ENCODE assay signal across 21 mouse cellular contexts in the genomic region with DNA sequence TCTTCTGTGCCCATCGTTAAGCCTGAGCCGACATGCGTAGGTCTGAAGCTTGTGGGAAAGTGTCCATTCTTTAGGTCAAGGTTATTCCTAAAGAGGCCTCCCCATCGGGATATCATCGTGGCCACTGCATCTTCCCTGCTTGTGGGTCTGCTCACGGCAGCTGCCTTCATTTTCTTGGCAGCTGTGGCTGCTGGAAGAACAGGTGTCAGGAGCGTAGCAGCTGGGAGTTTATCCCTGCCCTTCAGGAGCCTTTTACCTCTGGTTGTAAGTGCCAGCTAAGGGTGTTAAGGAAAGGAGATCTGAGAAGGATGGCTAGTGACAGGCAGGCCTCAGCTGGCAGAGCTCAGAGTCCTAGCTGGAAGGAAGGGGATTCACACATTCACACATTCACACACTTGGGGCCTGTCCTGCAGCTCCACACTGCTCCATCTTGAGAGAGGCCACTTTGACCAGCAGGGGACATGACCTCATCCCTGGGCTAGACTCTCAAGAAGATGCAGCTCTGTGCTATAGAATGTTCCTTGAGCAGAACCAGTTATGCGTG.
DNase-seq lines count a peak whose midpoint lies in the region; ATAC-seq and TF ChIP-seq lines count a peak whose summit lies in the region.
"Had no signal": no experiment of that assay in that cellular context is flagged by ENCODE, and none has a peak within 500 bp of the region (broad histone marks: within the 10 kb centered on the region; RNA-seq: fewer than 3 reads in every experiment).

No protein-coding gene starts in this region.

- no peak overlapping the region for H3K9ac ChIP-seq in forebrain, postnatal 0 days
- no peak overlapping the region for H3K9ac ChIP-seq in forebrain, embryonic 15.5 days (replicated peaks)
- H3K9ac ChIP-seq in lung, embryonic 14.5 days: no peak overlapping the region
- no peak overlapping the region for H3K9ac ChIP-seq in embryonic facial prominence, embryonic 14.5 days (ENCODE audit: low read depth, low read length)
- H3K9ac ChIP-seq: forebrain, embryonic 13.5 days; hindbrain, embryonic 13.5 days; liver, embryonic 15.5 days; lung, embryonic 15.5 days; midbrain, embryonic 13.5 days; neural tube, embryonic 15.5 days had no signal

- 69% methylated on average over 8 of the region's 8 CpGs for WGBS in forebrain, postnatal 0 days
- WGBS in forebrain, embryonic 15.5 days: 76% methylated on average over 8 of the region's 8 CpGs
- 59% methylated on average over 8 of the region's 8 CpGs for WGBS in lung, embryonic 14.5 days
- WGBS in embryonic facial prominence, embryonic 14.5 days: 84% methylated on average over 8 of the region's 8 CpGs

- DNase-seq in forebrain, postnatal 0 days: no peak
- no peak for DNase-seq in lung, embryonic 14.5 days
- DNase-seq in lung, postnatal 4 days: no peak
- no peak for DNase-seq in embryonic facial prominence, embryonic 14.5 days (ENCODE audit: low spot score)
- peak; percentile 46 for DNase-seq in skeletal muscle tissue, adult 2 months (ENCODE audit: low read depth, low spot score)
- no peak for DNase-seq in frontal cortex, postnatal 14 days (ENCODE audit: low spot score in 2 of 2)
- DNase-seq in gastrocnemius, postnatal 36 days: no peak
- DNase-seq: cerebellum, adult 11-12 months; embryo, embryonic 11 days; kidney, adult 11 months; kidney, postnatal 14 days; layer of hippocampus, adult 9-11 months; left cerebral cortex, postnatal 4 days had no signal

- no peak overlapping the region for H3K27ac ChIP-seq in forebrain, postnatal 0 days (ENCODE audit: low read depth, low read length)
- no peak overlapping the region for H3K27ac ChIP-seq in forebrain, embryonic 15.5 days (replicated peaks)
- H3K27ac ChIP-seq in lung, embryonic 14.5 days (ENCODE audit: low read depth): no peak overlapping the region
- no peak overlapping the region for H3K27ac ChIP-seq in embryonic facial prominence, embryonic 14.5 days (replicated peaks; ENCODE audit: low read depth, low read length)
- H3K27ac ChIP-seq: forebrain, embryonic 13.5 days; gastrocnemius, adult 2 months; hindbrain, embryonic 13.5 days; liver, embryonic 15.5 days; lung, embryonic 15.5 days; midbrain, embryonic 13.5 days; neural tube, embryonic 15.5 days had no signal

- no peak overlapping the region for H3K4me3 ChIP-seq in forebrain, postnatal 0 days (ENCODE audit: low read depth, low read length)
- no peak overlapping the region for H3K4me3 ChIP-seq in forebrain, embryonic 15.5 days
- no peak overlapping the region for H3K4me3 ChIP-seq in lung, embryonic 14.5 days (ENCODE audit: low read depth, low read length)
- H3K4me3 ChIP-seq in embryonic facial prominence, embryonic 14.5 days (ENCODE audit: low read depth, low read length): no peak overlapping the region
- H3K4me3 ChIP-seq: forebrain, embryonic 13.5 days; gastrocnemius, adult 2 months; hindbrain, embryonic 13.5 days; liver, embryonic 15.5 days; lung, embryonic 15.5 days; midbrain, embryonic 13.5 days; neural tube, embryonic 15.5 days had no signal

- H3K36me3 ChIP-seq in forebrain, postnatal 0 days (ENCODE audit: insufficient read depth): no peaks in the 10 kb centered on the region
- H3K36me3 ChIP-seq in forebrain, embryonic 15.5 days: no peaks in the 10 kb centered on the region
- no peaks in the 10 kb centered on the region for H3K36me3 ChIP-seq in lung, embryonic 14.5 days (ENCODE audit: insufficient read depth)
- H3K36me3 ChIP-seq in embryonic facial prominence, embryonic 14.5 days (ENCODE audit: control insufficient read depth, insufficient read depth, low read length): no peaks in the 10 kb centered on the region
- H3K36me3 ChIP-seq: hindbrain, embryonic 13.5 days; liver, embryonic 15.5 days; lung, embryonic 15.5 days; midbrain, embryonic 13.5 days; neural tube, embryonic 15.5 days had no signal

- no peaks in the 10 kb centered on the region for H3K27me3 ChIP-seq in forebrain, postnatal 0 days (ENCODE audit: insufficient read depth, low read length)
- H3K27me3 ChIP-seq in forebrain, embryonic 15.5 days: no peaks in the 10 kb centered on the region
- H3K27me3 ChIP-seq in lung, embryonic 14.5 days (ENCODE audit: insufficient read depth, low read length): no peaks in the 10 kb centered on the region
- no peaks in the 10 kb centered on the region for H3K27me3 ChIP-seq in embryonic facial prominence, embryonic 14.5 days (replicated peaks; ENCODE audit: control insufficient read depth, insufficient read depth, low read length)
- H3K27me3 ChIP-seq: forebrain, embryonic 13.5 days; hindbrain, embryonic 13.5 days; liver, embryonic 15.5 days; lung, embryonic 15.5 days; midbrain, embryonic 13.5 days; neural tube, embryonic 15.5 days had no signal

- H3K9me3 ChIP-seq in forebrain, postnatal 0 days (ENCODE audit: low read length): no peaks in the 10 kb centered on the region
- no peaks in the 10 kb centered on the region for H3K9me3 ChIP-seq in forebrain, embryonic 15.5 days
- H3K9me3 ChIP-seq in lung, embryonic 14.5 days (ENCODE audit: low read depth, low read length): no peaks in the 10 kb centered on the region
- no peaks in the 10 kb centered on the region for H3K9me3 ChIP-seq in embryonic facial prominence, embryonic 14.5 days (ENCODE audit: control insufficient read depth, low read length)
- H3K9me3 ChIP-seq: liver, embryonic 15.5 days; lung, embryonic 15.5 days; neural tube, embryonic 15.5 days had no signal

- no peak overlapping the region for H3K4me2 ChIP-seq in forebrain, postnatal 0 days (ENCODE audit: low read depth)
- H3K4me2 ChIP-seq in forebrain, embryonic 15.5 days (replicated peaks): no peak overlapping the region
- no peak overlapping the region for H3K4me2 ChIP-seq in lung, embryonic 14.5 days
- no peak overlapping the region for H3K4me2 ChIP-seq in embryonic facial prominence, embryonic 14.5 days (ENCODE audit: low read depth, low read length)
- H3K4me2 ChIP-seq: forebrain, embryonic 13.5 days; hindbrain, embryonic 13.5 days; liver, embryonic 15.5 days; lung, embryonic 15.5 days; midbrain, embryonic 13.5 days; neural tube, embryonic 15.5 days had no signal

- no peak for TF ChIP-seq CTCF in forebrain, postnatal 0 days (IDR thresholded peaks at IDR 0.05; ENCODE audit: low read depth)
- TF ChIP-seq CTCF in lung, embryonic 14.5 days (IDR thresholded peaks at IDR 0.05; ENCODE audit: low read depth): no peak

- H3K4me1 ChIP-seq in forebrain, postnatal 0 days (ENCODE audit: insufficient read depth): no peaks in the 10 kb centered on the region
- H3K4me1 ChIP-seq in forebrain, embryonic 15.5 days: 0 out of 2 replicates have a peak, but pooled peaks cover 5% of the 10 kb centered on the region
- H3K4me1 ChIP-seq in lung, embryonic 14.5 days (ENCODE audit: insufficient read depth): no peaks in the 10 kb centered on the region
- H3K4me1 ChIP-seq in embryonic facial prominence, embryonic 14.5 days (ENCODE audit: control insufficient read depth, insufficient read depth, low read length): no peaks in the 10 kb centered on the region
- H3K4me1 ChIP-seq: liver, embryonic 15.5 days; lung, embryonic 15.5 days had no signal

- ATAC-seq in forebrain, postnatal 0 days: 0 out of 2 replicates have a peak, but pooled peaks have one; percentile 14
- no peak for ATAC-seq in forebrain, embryonic 15.5 days (replicated peaks)
- peak; percentile 17; the same call in 1 of the 2 replicates for ATAC-seq in lung, embryonic 14.5 days (ENCODE audit: insufficient read depth)
- peak; percentile 44; the same call in 1 of the 2 replicates for ATAC-seq in embryonic facial prominence, embryonic 14.5 days (ENCODE audit: low read depth)
- ATAC-seq: forebrain, embryonic 13.5 days; midbrain, embryonic 13.5 days had no signal

- intact Hi-C loops in gastrocnemius, postnatal 36 days (cut with DNase I): loop anchor here (2.0 kb wide), 1 partner anchor 183 kb away; no protein-coding TSS in a partner anchor
